Mouse (Mus musculus): ENCODE data around the gene Acnat2. TPM values are rescaled to one million over a fixed set of nuclear protein-coding genes. Genes with fewer than 3 reads are reported as not detected.
A peak's percentile ranks its signal among the peaks of the same experiment; 100 is the strongest.
"Not testable (repeated sequence)": the region's sequence is repeated elsewhere in the genome, so short reads cannot be mapped to it uniquely, and the experiment has no call there.

The Acnat2 gene
- 6.2 and 6.8 TPM in 2 replicates for polyA plus RNA-seq (2015; fragmentation: Nextera tagmentation; extraction: Ambion mirVana)

DNA sequence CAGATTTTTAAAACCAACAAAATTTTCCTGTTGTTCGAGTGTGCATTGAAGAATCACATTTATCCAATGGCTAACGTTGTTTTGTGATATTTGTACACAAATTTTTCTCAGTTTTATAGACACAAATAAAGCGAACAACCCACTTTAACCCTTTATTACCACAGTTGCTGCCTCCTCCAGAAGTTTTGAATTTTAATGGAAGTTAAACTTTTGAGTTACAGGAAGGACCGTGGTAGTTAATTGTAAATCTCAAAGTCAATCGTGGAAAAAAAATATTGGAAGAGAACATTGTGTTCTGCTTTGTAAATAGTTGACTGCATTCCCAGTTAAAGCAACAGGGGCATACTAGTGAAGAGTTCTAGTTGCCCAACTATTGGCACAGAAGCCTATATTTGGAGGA lies at the start of gene Acnat2:
Acnat2 (minus strand) TSS at position 195 of the 400 bp plus-strand sequence.
- ATAC-seq (replicated peaks; ENCODE audit: low FRiP score, low read depth); H3K9me3 ChIP-seq (replicated peaks; ENCODE audit: low read length); H3K4me3 ChIP-seq (replicated peaks; ENCODE audit: low read depth, low read length); H3K36me3 ChIP-seq (ENCODE audit: insufficient read depth, low read length); H3K27me3 ChIP-seq (ENCODE audit: insufficient read depth, low read length); DNase-seq (ENCODE audit: low spot score); H3K4me2 ChIP-seq (ENCODE audit: low read length); H3K27ac ChIP-seq; H3K4me1 ChIP-seq (replicated peaks; ENCODE audit: insufficient read depth, low read length); H3K9ac ChIP-seq (ENCODE audit: low read depth, low read length): not testable (repeated sequence)
- 72% methylated on average over 5 of the region's 5 CpGs for WGBS

DNA sequence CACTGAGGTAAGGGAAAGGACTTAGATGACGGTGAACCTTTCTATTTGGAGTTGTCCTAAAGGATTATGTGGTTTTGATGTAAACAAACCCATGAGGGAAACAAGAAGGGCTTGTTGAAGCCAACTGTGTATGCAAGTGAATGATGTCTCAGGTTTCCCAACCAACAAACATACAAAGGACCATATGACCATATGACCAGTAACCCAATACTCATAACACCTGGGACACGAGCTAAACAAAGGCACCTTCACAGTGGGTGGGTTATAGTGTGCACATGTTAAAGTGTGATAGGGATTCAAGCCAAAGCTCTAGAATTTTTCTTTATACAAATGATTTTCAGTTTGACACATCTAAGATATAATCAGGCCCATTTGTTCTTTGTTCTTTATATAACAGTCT lies 48.2 kb upstream of the Acnat2 start:
- no peak for DNase-seq (ENCODE audit: low spot score)
- H3K27me3 ChIP-seq (ENCODE audit: insufficient read depth, low read length) = no peaks in the 10 kb centered on the region
- TF ChIP-seq CTCF (IDR thresholded peaks at IDR 0.05; ENCODE audit: low read depth) = no peak
- H3K27ac ChIP-seq = no peak overlapping the region
- no peak overlapping the region for H3K4me2 ChIP-seq (ENCODE audit: low read length)
- H3K9ac ChIP-seq (ENCODE audit: low read depth, low read length) = no peak overlapping the region
- WGBS = 65% methylated on average over 2 of the region's 2 CpGs
- ATAC-seq (replicated peaks; ENCODE audit: low FRiP score, low read depth) = no peak
- no peaks in the 10 kb centered on the region for H3K9me3 ChIP-seq (replicated peaks; ENCODE audit: low read length)
- no peaks in the 10 kb centered on the region for H3K4me1 ChIP-seq (replicated peaks; ENCODE audit: insufficient read depth, low read length)
- H3K4me3 ChIP-seq (replicated peaks; ENCODE audit: low read depth, low read length) = no peak overlapping the region
- no peaks in the 10 kb centered on the region for H3K36me3 ChIP-seq (ENCODE audit: insufficient read depth, low read length)

DNA sequence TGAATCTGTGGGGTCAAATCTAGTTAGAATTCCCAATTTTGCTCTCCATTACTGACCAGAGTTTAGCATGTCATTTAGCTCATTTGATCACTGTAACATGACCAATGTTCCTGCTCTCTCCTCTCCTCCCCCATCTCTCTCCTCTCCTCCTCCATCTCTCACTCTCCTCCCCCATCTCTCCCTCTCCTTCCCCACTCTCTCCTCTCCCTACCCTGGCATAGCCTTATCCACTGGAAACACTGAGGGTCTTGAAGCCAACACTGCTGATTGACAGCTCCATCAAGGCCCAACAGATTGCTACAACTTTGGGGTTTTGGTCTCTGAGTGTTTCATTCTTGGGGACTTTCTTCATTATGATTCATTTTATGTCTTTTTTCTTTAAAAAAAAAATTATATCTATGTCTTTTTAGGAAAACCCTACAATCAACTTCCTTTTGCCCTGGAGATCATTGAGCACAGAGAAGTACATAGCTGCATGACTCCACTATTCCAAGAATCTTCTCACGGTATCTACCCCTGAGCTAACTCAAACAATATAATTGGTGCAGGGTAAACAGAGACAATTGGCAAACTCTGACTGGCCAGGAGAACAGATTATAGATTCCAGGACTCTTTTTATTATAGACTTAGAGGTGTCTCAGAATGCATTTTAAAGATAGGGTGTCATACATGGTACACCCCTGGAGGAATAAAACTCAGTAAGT lies 44.0 kb upstream of the Acnat2 start:
- no peak for DNase-seq (ENCODE audit: low spot score)
- TF ChIP-seq CTCF (IDR thresholded peaks at IDR 0.05; ENCODE audit: low read depth) = no peak

DNA sequence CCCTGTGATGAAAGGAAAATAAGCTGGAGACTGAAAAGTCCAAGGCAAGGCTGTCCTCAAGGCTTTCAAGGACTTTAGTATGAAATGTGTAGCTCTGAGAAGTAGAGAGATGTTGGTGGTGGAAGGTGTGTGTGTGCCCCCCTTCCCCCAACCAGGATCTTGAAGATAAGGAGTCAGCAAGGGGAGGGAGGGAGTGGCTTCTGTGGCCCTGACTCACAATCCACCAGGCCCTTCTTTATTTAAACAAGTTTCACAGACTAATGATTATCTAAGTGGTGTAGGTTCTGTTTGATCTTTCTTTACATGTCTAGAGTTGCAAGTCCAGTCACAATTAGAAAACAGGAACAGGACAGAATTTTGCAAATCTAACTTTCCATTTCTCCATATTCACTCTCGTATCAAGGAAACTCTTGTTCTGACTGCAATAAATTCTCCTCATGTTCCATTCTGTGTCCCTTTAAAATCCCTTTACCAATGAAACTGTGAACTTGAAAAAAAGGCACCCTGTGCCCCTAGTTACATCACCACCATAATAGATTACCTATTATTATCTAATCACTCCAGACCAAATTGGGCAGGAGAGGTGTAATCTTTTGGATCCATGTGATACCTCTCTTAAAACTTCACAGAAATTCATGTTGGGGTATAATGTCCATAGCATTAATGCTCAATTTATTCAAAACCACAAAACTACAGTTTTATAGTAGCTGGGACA lies 43.3 kb upstream of the Acnat2 start:
- not testable (repeated sequence) for H3K4me2 ChIP-seq (ENCODE audit: low read length); H3K4me3 ChIP-seq (replicated peaks; ENCODE audit: low read depth, low read length); H3K27ac ChIP-seq; DNase-seq (ENCODE audit: low spot score); H3K4me1 ChIP-seq (replicated peaks; ENCODE audit: insufficient read depth, low read length); ATAC-seq (replicated peaks; ENCODE audit: low FRiP score, low read depth); H3K9me3 ChIP-seq (replicated peaks; ENCODE audit: low read length); H3K9ac ChIP-seq (ENCODE audit: low read depth, low read length); H3K27me3 ChIP-seq (ENCODE audit: insufficient read depth, low read length); H3K36me3 ChIP-seq (ENCODE audit: insufficient read depth, low read length)
- WGBS = 100% methylated on average over 1 of the region's 1 CpGs

More for the DNA sequence above, 44.0 kb upstream of the Acnat2 start:
- Histone ChIP-seq H3K9me3 (replicated peaks; ENCODE audit: low read length) (no peaks in the 10 kb centered on the region), H3K4me3 (replicated peaks; ENCODE audit: low read depth, low read length) (no peak overlapping the region), H3K27ac (no peak overlapping the region), H3K9ac (ENCODE audit: low read depth, low read length) (no peak overlapping the region), H3K4me1 (replicated peaks; ENCODE audit: insufficient read depth, low read length) (no peaks in the 10 kb centered on the region), H3K27me3 (ENCODE audit: insufficient read depth, low read length) (no peaks in the 10 kb centered on the region), H3K36me3 (ENCODE audit: insufficient read depth, low read length) (no peaks in the 10 kb centered on the region), H3K4me2 (ENCODE audit: low read length) (no peak overlapping the region)
- no peak for ATAC-seq (replicated peaks; ENCODE audit: low FRiP score, low read depth)
- WGBS = 88% methylated on average over 1 of the region's 1 CpGs

DNA sequence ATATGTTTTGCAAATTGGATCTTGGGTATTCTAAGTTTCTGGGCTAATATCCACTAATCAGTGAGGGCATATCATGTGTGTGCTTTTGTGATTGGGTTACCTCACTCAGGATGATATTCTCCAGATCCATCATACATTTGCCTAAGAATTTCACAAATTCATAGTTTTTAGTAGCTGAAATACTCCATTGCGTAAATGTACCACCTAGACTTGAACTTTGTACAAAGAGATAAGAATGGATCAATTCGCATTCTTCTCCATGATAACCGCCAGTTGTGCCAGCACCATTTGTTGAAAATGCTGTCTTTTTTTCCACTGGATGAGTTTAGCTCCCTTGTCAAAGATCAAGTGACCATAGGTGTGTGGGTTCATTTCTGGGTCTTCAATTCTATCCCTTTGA lies 29.0 kb upstream of the Acnat2 start:
- ATAC-seq (replicated peaks; ENCODE audit: low FRiP score, low read depth); H3K4me1 ChIP-seq (replicated peaks; ENCODE audit: insufficient read depth, low read length): not testable (repeated sequence)

DNA sequence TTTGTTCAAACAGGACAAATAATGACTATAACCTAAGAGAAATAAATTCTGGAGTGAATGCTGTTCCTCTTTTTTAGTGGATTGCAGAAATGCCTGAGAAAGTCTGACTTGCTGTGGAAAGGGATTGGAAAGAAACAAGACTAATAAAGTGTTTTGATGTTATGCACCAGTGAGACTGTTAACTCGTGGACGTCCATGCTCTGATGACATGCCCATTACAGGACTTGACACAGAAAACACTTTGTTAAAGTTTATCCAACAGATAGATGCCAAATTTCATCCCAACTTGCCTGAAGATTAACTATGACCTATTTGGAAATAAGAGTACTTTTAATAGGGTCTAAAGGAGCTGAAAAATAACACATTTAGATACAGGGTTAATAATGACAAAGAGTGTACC lies 2.2 kb upstream of the Acnat2 start:
- H3K36me3 ChIP-seq (ENCODE audit: insufficient read depth, low read length); ATAC-seq (replicated peaks; ENCODE audit: low FRiP score, low read depth); H3K27ac ChIP-seq; H3K9ac ChIP-seq (ENCODE audit: low read depth, low read length); H3K27me3 ChIP-seq (ENCODE audit: insufficient read depth, low read length); H3K4me1 ChIP-seq (replicated peaks; ENCODE audit: insufficient read depth, low read length); H3K9me3 ChIP-seq (replicated peaks; ENCODE audit: low read length); H3K4me2 ChIP-seq (ENCODE audit: low read length); H3K4me3 ChIP-seq (replicated peaks; ENCODE audit: low read depth, low read length): not testable (repeated sequence)
- DNase-seq (ENCODE audit: low spot score) = peak; percentile 2
- WGBS = 30% methylated on average over 2 of the region's 2 CpGs

More for the DNA sequence above, 29.0 kb upstream of the Acnat2 start:
- H3K4me3 ChIP-seq (replicated peaks; ENCODE audit: low read depth, low read length); H3K9ac ChIP-seq (ENCODE audit: low read depth, low read length); DNase-seq (ENCODE audit: low spot score); H3K4me2 ChIP-seq (ENCODE audit: low read length); H3K36me3 ChIP-seq (ENCODE audit: insufficient read depth, low read length); H3K27me3 ChIP-seq (ENCODE audit: insufficient read depth, low read length); H3K9me3 ChIP-seq (replicated peaks; ENCODE audit: low read length); H3K27ac ChIP-seq: not testable (repeated sequence)
- WGBS = 95% methylated on average over 3 of the region's 3 CpGs

Data from kidney, postnatal 0 days (tissue).